Mouse (Mus musculus): ENCODE results near the gene Trim23. TPM values are rescaled to one million over a fixed set of nuclear protein-coding genes. Genes with fewer than 3 reads are reported as not detected.
"Not testable (repeated sequence)": the region's sequence is repeated elsewhere in the genome, so short reads cannot be mapped to it uniquely, and the experiment has no call there.

Trim23 gene
- polyA plus RNA-seq, 1 experiment from 2014 or later: 30.8 TPM

GRCm38 (mm10) chr13:104177796-104178649 lies 574 bp upstream of the Trim23 start, which contains the start of gene Trappc13:
TSS of gene Trappc13 (minus strand) at chr13:104178469.
- H3K9ac ChIP-seq (replicated peaks): peak within 1 kb of the TSS; percentile 90
- no peaks in the 10 kb centered on the region for H3K9me3 ChIP-seq (replicated peaks)
- no peaks in the 10 kb centered on the region for H3K27me3 ChIP-seq (replicated peaks)
- ATAC-seq (ENCODE audit: low FRiP score): peak; percentile 93
- whole genome bisulfite sequencing: under 1% methylated on average over 32 of the region's 32 CpGs
- peak within 1 kb of the TSS; percentile 80 for H3K4me2 ChIP-seq
- peak within 1 kb of the TSS; percentile 85 for H3K27ac ChIP-seq (replicated peaks)
- peaks cover 24% of the 10 kb centered on the region for H3K4me1 ChIP-seq
- H3K36me3 ChIP-seq: peaks cover 7% of the 10 kb centered on the region; the same call in 1 of the 2 replicates
- H3K4me3 ChIP-seq (replicated peaks): peak within 1 kb of the TSS; percentile 80

GRCm38 (mm10) chr13:104179176-104179888 lies 735 bp downstream of the Trim23 start:
- ATAC-seq (ENCODE audit: low FRiP score): peak; percentile 1; the same call in 1 of the 2 replicates
- Histone ChIP-seq H3K9me3 (replicated peaks) (no peaks in the 10 kb centered on the region), H3K4me3 (replicated peaks) (peak overlapping the region; percentile 80), H3K4me1 (peaks cover 23% of the 10 kb centered on the region), H3K27ac (replicated peaks) (peak overlapping the region; percentile 85), H3K4me2 (peak overlapping the region; percentile 66), H3K27me3 (replicated peaks) (no peaks in the 10 kb centered on the region), H3K9ac (replicated peaks) (peak overlapping the region; percentile 90), H3K36me3 (peaks cover 12% of the 10 kb centered on the region)
- 23% methylated on average over 13 of the region's 13 CpGs for WGBS

- H3K9me3 ChIP-seq (replicated peaks): no peaks in the 10 kb centered on the region
- no peak overlapping the region for H3K27ac ChIP-seq (replicated peaks)
- no peak overlapping the region for H3K4me2 ChIP-seq
- 90% methylated on average over 4 of the region's 4 CpGs for WGBS
- H3K36me3 ChIP-seq: peaks cover 33% of the 10 kb centered on the region
- no peaks in the 10 kb centered on the region for H3K27me3 ChIP-seq (replicated peaks)
- no peak overlapping the region for H3K9ac ChIP-seq (replicated peaks)
- H3K4me1 ChIP-seq: no peaks in the 10 kb centered on the region
- no peak for ATAC-seq (ENCODE audit: low FRiP score)
- no peak overlapping the region for H3K4me3 ChIP-seq (replicated peaks)
These were observed 8.8 kb downstream of the Trim23 start for GRCm38 (mm10) chr13:104187357-104187756.

GRCm38 (mm10) chr13:104195891-104196290 lies 17.3 kb downstream of the Trim23 start:
- H3K9me3 ChIP-seq (replicated peaks); H3K27ac ChIP-seq (replicated peaks); H3K4me2 ChIP-seq; ATAC-seq (ENCODE audit: low FRiP score); H3K4me1 ChIP-seq; H3K9ac ChIP-seq (replicated peaks); H3K27me3 ChIP-seq (replicated peaks); H3K4me3 ChIP-seq (replicated peaks): not testable (repeated sequence)
- peaks cover 40% of the 10 kb centered on the region for H3K36me3 ChIP-seq

GRCm38 (mm10) chr13:104204313-104204712 lies 25.7 kb downstream of the Trim23 start:
- H3K27ac ChIP-seq (replicated peaks): no peak overlapping the region
- H3K4me3 ChIP-seq (replicated peaks): no peak overlapping the region
- peaks cover 14% of the 10 kb centered on the region for H3K36me3 ChIP-seq
- H3K4me1 ChIP-seq: no peaks in the 10 kb centered on the region
- H3K9me3 ChIP-seq (replicated peaks): no peaks in the 10 kb centered on the region
- H3K4me2 ChIP-seq: no peak overlapping the region
- H3K27me3 ChIP-seq (replicated peaks): no peaks in the 10 kb centered on the region
- WGBS: 57% methylated on average over 1 of the region's 1 CpGs
- ATAC-seq (ENCODE audit: low FRiP score): no peak
- no peak overlapping the region for H3K9ac ChIP-seq (replicated peaks)

- 63% methylated on average over 3 of the region's 3 CpGs for WGBS
These were observed 48.9 kb downstream of the Trim23 start for GRCm38 (mm10) chr13:104227478-104227877.

GRCm38 (mm10) chr13:104228384-104229066 lies 49.9 kb downstream of the Trim23 start, which contains the start of the genes Cenpk and Ppwd1:
TSS of gene Cenpk (plus strand) at chr13:104228611.
TSS of gene Ppwd1 (minus strand) at chr13:104228843.
- ATAC-seq (ENCODE audit: low FRiP score): peak; percentile 100
- under 1% methylated on average over 55 of the region's 55 CpGs for WGBS
- Histone ChIP-seq H3K36me3 (no peaks in the 10 kb centered on the region), H3K4me3 (replicated peaks) (peak within 1 kb of the TSS; percentile 71), H3K27ac (replicated peaks) (peak within 1 kb of the TSS; percentile 93), H3K9ac (replicated peaks) (peak within 1 kb of the TSS; percentile 76), H3K4me1 (peaks cover 21% of the 10 kb centered on the region), H3K9me3 (replicated peaks) (no peaks in the 10 kb centered on the region), H3K4me2 (peak within 1 kb of the TSS; percentile 86), H3K27me3 (replicated peaks) (no peaks in the 10 kb centered on the region)

More at GRCm38 (mm10) chr13:104227478-104227877, 48.9 kb downstream of the Trim23 start:
- Histone ChIP-seq H3K4me2 (peak overlapping the region; percentile 70), H3K4me1 (peaks cover 21% of the 10 kb centered on the region), H3K9ac (replicated peaks) (peak overlapping the region; percentile 76; the same call in 1 of the 2 replicates), H3K9me3 (replicated peaks) (no peaks in the 10 kb centered on the region), H3K27me3 (replicated peaks) (no peaks in the 10 kb centered on the region), H3K4me3 (replicated peaks) (peak overlapping the region; percentile 71), H3K36me3 (no peaks in the 10 kb centered on the region), H3K27ac (replicated peaks) (no peak overlapping the region)
- ATAC-seq (ENCODE audit: low FRiP score): no peak

GRCm38 (mm10) chr13:104229181-104229580 lies 50.6 kb downstream of the Trim23 start:
- Histone ChIP-seq H3K27ac (replicated peaks) (0 out of 2 replicates have a peak overlapping the region, but pooled peaks have one; percentile 38), H3K27me3 (replicated peaks) (no peaks in the 10 kb centered on the region), H3K4me3 (replicated peaks) (peak overlapping the region; percentile 71), H3K9me3 (replicated peaks) (no peaks in the 10 kb centered on the region), H3K36me3 (no peaks in the 10 kb centered on the region), H3K4me1 (peaks cover 21% of the 10 kb centered on the region), H3K9ac (replicated peaks) (peak overlapping the region; percentile 60), H3K4me2 (peak overlapping the region; percentile 86)
- peak; percentile 27; the same call in 1 of the 2 replicates for ATAC-seq (ENCODE audit: low FRiP score)
- 9% methylated on average over 15 of the region's 15 CpGs for WGBS

Other genes with a start within 250 kb of the Trim23 start
- gene Nln, start 69.2 kb upstream of the Trim23 start, polyA plus RNA-seq (2015; fragmentation: Nextera tagmentation; extraction: Ambion mirVana): 49.4 and 56.5 TPM in 2 replicates
- gene Sgtb, start 69.1 kb upstream of the Trim23 start, polyA plus RNA-seq (2015; fragmentation: Nextera tagmentation; extraction: Ambion mirVana): 28.6 and 34.5 TPM in 2 replicates
- gene Trappc13, start 328 bp upstream of the Trim23 start, polyA plus RNA-seq (2015; fragmentation: Nextera tagmentation; extraction: Ambion mirVana): 61.6 and 61.7 TPM in 2 replicates
- 10.6 and 22.3 TPM in 2 replicates for gene Cenpk, start 49.8 kb downstream of the Trim23 start, polyA plus RNA-seq (2015; fragmentation: Nextera tagmentation; extraction: Ambion mirVana)
- 6.8 and 8.6 TPM in 2 replicates for gene Ppwd1, start 50.0 kb downstream of the Trim23 start, polyA plus RNA-seq (2015; fragmentation: Nextera tagmentation; extraction: Ambion mirVana)
- 0.96 and 1.1 TPM in 2 replicates for gene Adamts6, start 109.0 kb downstream of the Trim23 start, polyA plus RNA-seq (2015; fragmentation: Nextera tagmentation; extraction: Ambion mirVana)

All from neural tube, embryonic 15.5 days (tissue).